Mouse (Mus musculus) cortical plate, adult 2 months (tissue): ENCODE measurements around the gene Defa34.
"Not testable (repeated sequence)": the region's sequence is repeated elsewhere in the genome, so short reads cannot be mapped to it uniquely, and the experiment has no call there.

Experiments
- CTCF ChIP-seq: fragments of 200-500 bp; IDR thresholded peaks from 2 replicates; pipeline ENCODE4 v1.5.1; 2011; ENCODE audit warnings: mild to moderate bottlenecking, control low read depth, low read length; ENCODE audit not compliant: insufficient read depth; ENCODE audit errors: extremely low read depth
- POLR2A ChIP-seq: fragments of 200-500 bp; IDR thresholded peaks from 2 replicates; pipeline ENCODE4 v1.6.1; 2011; ENCODE audit warnings: mild to moderate bottlenecking, low read length, control low read depth; ENCODE audit not compliant: insufficient read depth; ENCODE audit errors: extremely low read depth

- not testable (repeated sequence) for TF ChIP-seq CTCF, POLR2A
Measured at GRCm38 (mm10) chr8:21617883-21618282, 47.7 kb upstream of the Defa34 start, which contains the start of gene Defa26.
